Mouse (Mus musculus) forebrain, embryonic 15.5 days (tissue): Measurements from ENCODE around the gene 4930556J24Rik. TPM values are rescaled to one million over a fixed set of nuclear protein-coding genes. Genes with fewer than 3 reads are reported as not detected.
A peak's percentile ranks its signal among the peaks of the same experiment; 100 is the strongest.

ENCODE experiments used
- ATAC-seq: fragments of 200-750 bp; cut with Nextera tagmentation; replicated peaks from 2 replicates; pipeline ENCODE4 v1.8.0; 2017; ENCODE audit warnings: mild to moderate bottlenecking, moderate TSS enrichment, moderate library complexity
- H3K27ac ChIP-seq: fragments of 300-500 bp; sonication (generic); replicated peaks from 2 replicates; pipeline ENCODE4 v1.5.1; 2015; ENCODE audit warnings: mild to moderate bottlenecking, inconsistent platforms
- H3K27me3 ChIP-seq: fragments of 300-500 bp; sonication (generic); 2 replicates; pipeline ENCODE4 v1.6.1; 2015; ENCODE audit warnings: inconsistent platforms
- H3K36me3 ChIP-seq: fragments of 300-500 bp; sonication (generic); 2 replicates; pipeline ENCODE4 v1.6.1; 2015; ENCODE audit warnings: mild to moderate bottlenecking, inconsistent platforms
- H3K4me1 ChIP-seq: fragments of 300-500 bp; sonication (generic); 2 replicates; pipeline ENCODE4 v1.6.1; 2015; ENCODE audit warnings: inconsistent platforms
- H3K4me2 ChIP-seq: fragments of 300-500 bp; sonication (generic); replicated peaks from 2 replicates; pipeline ENCODE4 v1.6.1; 2015; ENCODE audit warnings: mild to moderate bottlenecking, inconsistent platforms
- H3K4me3 ChIP-seq: fragments of 300-500 bp; sonication (generic); 2 replicates; pipeline ENCODE4 v1.5.1; 2015; ENCODE audit warnings: mild to moderate bottlenecking, inconsistent platforms
- H3K9ac ChIP-seq: fragments of 300-500 bp; sonication (generic); replicated peaks from 2 replicates; pipeline ENCODE4 v1.6.1; 2015; ENCODE audit warnings: mild to moderate bottlenecking, inconsistent platforms
- H3K9me3 ChIP-seq: fragments of 300-500 bp; sonication (generic); 2 replicates; pipeline ENCODE4 v1.6.1; 2016; ENCODE audit warnings: inconsistent platforms
- WGBS: fragments of 180-500 bp; shearing (Covaris S2); methylation state at CpG from one replicate; pipeline ENCODE4 v1.1.7; 2015; ENCODE audit warnings: mixed read lengths; 5-methylcytosine and 5-hydroxymethylcytosine counted together
- polyA plus RNA-seq: library from polyadenylated mRNA; unstranded; fragments of >200 nt; fragmentation: Nextera tagmentation; extraction: Ambion mirVana; gene quantifications from 2 replicates; pipeline ENCODE4 v1.2.1, GENCODE M21; 2015

Gene 4930556J24Rik
- polyA plus RNA-seq, 1 experiment from 2014 or later: not detected

GRCm38 (mm10) chr11:3935135-3935534 is 41.4 kb downstream of the 4930556J24Rik start:
- H3K9ac ChIP-seq: no peak overlapping the region
- no peaks in the 10 kb centered on the region for H3K36me3 ChIP-seq
- H3K4me1 ChIP-seq: peaks cover 25% of the 10 kb centered on the region
- H3K27ac ChIP-seq: no peak overlapping the region
- ATAC-seq: no peak
- no peaks in the 10 kb centered on the region for H3K9me3 ChIP-seq
- no peak overlapping the region for H3K4me3 ChIP-seq
- WGBS: 74% methylated on average over 4 of the region's 4 CpGs
- no peaks in the 10 kb centered on the region; the same call in 1 of the 2 replicates for H3K27me3 ChIP-seq
- H3K4me2 ChIP-seq: no peak overlapping the region

DNA sequence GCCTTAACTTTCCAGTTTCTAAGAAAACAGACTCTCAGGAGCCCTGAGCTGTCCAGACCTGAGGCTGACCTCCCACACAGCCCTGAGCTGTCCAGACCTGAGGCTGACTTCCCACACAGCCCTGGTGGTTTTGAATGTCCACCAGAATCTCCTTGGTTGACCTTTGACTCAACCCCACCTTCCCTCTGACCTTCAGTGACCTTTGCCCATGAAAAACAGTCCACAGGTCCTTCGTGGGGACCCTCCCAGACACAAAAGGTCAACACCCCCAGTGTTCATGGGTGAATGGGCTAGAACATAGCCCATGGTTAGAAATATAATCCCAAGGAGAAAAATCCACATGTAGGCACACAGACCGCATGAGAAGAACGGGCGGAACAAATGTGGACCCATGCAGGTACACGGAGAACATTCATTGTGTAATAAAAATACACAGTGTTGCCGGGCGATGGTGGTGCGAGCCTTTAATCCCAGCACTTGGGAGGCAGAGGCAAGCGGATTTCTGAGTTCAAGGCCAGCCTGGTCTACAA is 42.8 kb downstream of the 4930556J24Rik start:
- no peak for ATAC-seq
- H3K4me2 ChIP-seq: no peak overlapping the region
- H3K4me3 ChIP-seq: no peak overlapping the region
- H3K9me3 ChIP-seq: no peaks in the 10 kb centered on the region
- 92% methylated on average over 9 of the region's 9 CpGs for WGBS
- H3K9ac ChIP-seq: no peak overlapping the region
- H3K4me1 ChIP-seq: peaks cover 25% of the 10 kb centered on the region
- no peaks in the 10 kb centered on the region; the same call in 1 of the 2 replicates for H3K27me3 ChIP-seq
- H3K36me3 ChIP-seq: no peaks in the 10 kb centered on the region
- no peak overlapping the region for H3K27ac ChIP-seq

- Histone ChIP-seq H3K36me3 (no peaks in the 10 kb centered on the region), H3K27ac (no peak within 1 kb of the TSS), H3K4me2 (peak within 1 kb of the TSS; percentile 68), H3K4me3 (peak within 1 kb of the TSS; percentile 42), H3K4me1 (peaks cover 25% of the 10 kb centered on the region), H3K27me3 (no peaks in the 10 kb centered on the region; the same call in 1 of the 2 replicates), H3K9ac (peak within 1 kb of the TSS; percentile 41), H3K9me3 (no peaks in the 10 kb centered on the region)
- ATAC-seq: peak; percentile 62
- under 1% methylated on average over 26 of the region's 26 CpGs for WGBS
Observed at GRCm38 (mm10) chr11:3931511-3932211, 44.9 kb downstream of the 4930556J24Rik start, which contains the start of gene Tcn2. TSS of gene Tcn2 (minus strand) at chr11:3932159.

GRCm38 (mm10) chr11:3930931-3931330 is 45.6 kb downstream of the 4930556J24Rik start:
- no peaks in the 10 kb centered on the region for H3K36me3 ChIP-seq
- peak overlapping the region; percentile 42 for H3K4me3 ChIP-seq
- H3K4me1 ChIP-seq: peaks cover 21% of the 10 kb centered on the region
- 19% methylated on average over 6 of the region's 6 CpGs for WGBS
- H3K27ac ChIP-seq: no peak overlapping the region
- no peaks in the 10 kb centered on the region for H3K9me3 ChIP-seq
- no peaks in the 10 kb centered on the region; the same call in 1 of the 2 replicates for H3K27me3 ChIP-seq
- no peak overlapping the region; the same call in 1 of the 2 replicates for H3K9ac ChIP-seq
- no peak for ATAC-seq
- peak overlapping the region; percentile 68 for H3K4me2 ChIP-seq

DNA sequence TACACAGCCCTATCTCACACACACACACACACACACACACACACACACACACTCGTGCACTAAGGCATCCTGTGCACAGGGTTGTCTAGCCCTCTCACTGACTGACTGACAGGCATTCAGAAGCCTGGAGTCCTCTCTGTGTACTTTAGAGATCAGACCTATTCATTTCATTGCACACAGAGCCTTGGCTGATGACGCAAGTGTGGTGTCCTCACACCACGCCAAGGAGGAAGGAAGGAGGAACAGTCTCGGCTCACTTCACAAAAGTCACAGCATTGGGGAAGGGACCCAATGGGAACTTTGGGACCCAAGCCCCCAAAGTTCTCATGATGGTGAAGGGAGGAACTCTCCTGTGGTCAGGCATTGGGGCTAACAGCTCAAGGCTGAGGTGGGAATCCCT is 46.6 kb downstream of the 4930556J24Rik start:
- Histone ChIP-seq H3K36me3 (no peaks in the 10 kb centered on the region), H3K4me3 (no peak overlapping the region), H3K9ac (no peak overlapping the region), H3K4me2 (no peak overlapping the region), H3K27me3 (no peaks in the 10 kb centered on the region; the same call in 1 of the 2 replicates), H3K4me1 (peaks cover 17% of the 10 kb centered on the region), H3K9me3 (no peaks in the 10 kb centered on the region), H3K27ac (no peak overlapping the region)
- no peak for ATAC-seq
- WGBS: 85% methylated on average over 4 of the region's 4 CpGs

- Histone ChIP-seq H3K9ac (no peak overlapping the region), H3K4me3 (no peak overlapping the region), H3K4me1 (peaks cover 4% of the 10 kb centered on the region), H3K4me2 (no peak overlapping the region), H3K36me3 (no peaks in the 10 kb centered on the region), H3K27ac (no peak overlapping the region), H3K9me3 (no peaks in the 10 kb centered on the region), H3K27me3 (no peaks in the 10 kb centered on the region; the same call in 1 of the 2 replicates)
- WGBS: 92% methylated on average over 10 of the region's 10 CpGs
- no peak for ATAC-seq
Observed at GRCm38 (mm10) chr11:3925916-3926315, 50.7 kb downstream of the 4930556J24Rik start.

DNA sequence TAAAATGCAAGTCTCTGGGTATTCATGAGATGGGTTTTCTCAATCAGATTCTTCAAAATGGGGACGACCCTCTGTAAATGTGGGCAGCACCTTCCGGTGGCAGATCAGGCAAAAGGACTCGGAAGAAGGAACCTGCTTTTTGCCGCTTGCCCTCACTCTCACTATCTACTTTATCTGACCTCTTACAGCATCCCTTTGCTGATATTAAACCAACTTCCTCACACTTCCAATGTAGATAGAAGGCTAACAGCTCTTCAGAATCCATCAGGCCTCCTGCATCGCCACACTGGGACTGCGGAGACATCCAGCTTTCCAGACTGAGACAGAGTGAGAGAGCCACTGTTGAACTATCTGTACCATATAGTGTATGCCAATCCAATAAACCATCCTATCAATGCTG is 53.8 kb downstream of the 4930556J24Rik start:
- no peaks in the 10 kb centered on the region for H3K27me3 ChIP-seq
- 95% methylated on average over 6 of the region's 6 CpGs for WGBS
- no peak overlapping the region for H3K9ac ChIP-seq
- H3K4me3 ChIP-seq: no peak overlapping the region
- H3K4me2 ChIP-seq: no peak overlapping the region
- no peak overlapping the region for H3K27ac ChIP-seq
- no peaks in the 10 kb centered on the region for H3K4me1 ChIP-seq
- no peak for ATAC-seq
- no peaks in the 10 kb centered on the region for H3K9me3 ChIP-seq
- no peaks in the 10 kb centered on the region for H3K36me3 ChIP-seq

GRCm38 (mm10) chr11:3922115-3922514 is 54.5 kb downstream of the 4930556J24Rik start:
- no peaks in the 10 kb centered on the region for H3K36me3 ChIP-seq
- no peaks in the 10 kb centered on the region for H3K9me3 ChIP-seq
- 96% methylated on average over 9 of the region's 9 CpGs for WGBS
- H3K4me3 ChIP-seq: no peak overlapping the region
- no peak overlapping the region for H3K9ac ChIP-seq
- no peak overlapping the region for H3K4me2 ChIP-seq
- H3K27me3 ChIP-seq: no peaks in the 10 kb centered on the region
- H3K4me1 ChIP-seq: no peaks in the 10 kb centered on the region
- ATAC-seq: no peak
- no peak overlapping the region for H3K27ac ChIP-seq

GRCm38 (mm10) chr11:3921281-3921850 is 55.2 kb downstream of the 4930556J24Rik start:
- Histone ChIP-seq H3K27ac (no peak overlapping the region), H3K4me3 (no peak overlapping the region), H3K9me3 (no peaks in the 10 kb centered on the region), H3K36me3 (no peaks in the 10 kb centered on the region), H3K27me3 (no peaks in the 10 kb centered on the region), H3K4me2 (no peak overlapping the region), H3K9ac (no peak overlapping the region), H3K4me1 (no peaks in the 10 kb centered on the region)
- no peak for ATAC-seq
- 27% methylated on average over 8 of the region's 8 CpGs for WGBS

DNA sequence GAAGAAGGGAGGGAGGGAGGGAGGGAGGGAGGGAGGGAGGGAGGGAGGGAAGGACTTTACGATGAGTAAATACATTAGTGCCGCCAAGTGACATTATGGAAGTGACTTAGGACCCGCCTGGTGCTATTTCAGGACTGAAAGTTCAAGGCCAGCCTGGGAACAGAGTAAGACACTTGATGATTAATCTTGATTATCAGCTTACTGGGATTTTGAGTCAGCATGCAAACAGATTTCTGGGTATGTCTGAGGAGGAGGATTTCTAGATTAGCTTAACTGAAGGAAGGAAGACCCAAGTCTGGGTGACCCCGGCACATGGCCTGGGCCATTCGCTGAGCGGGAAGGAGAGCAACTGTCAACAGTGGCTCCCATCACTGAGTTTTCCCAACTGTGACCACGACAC is 56.1 kb downstream of the 4930556J24Rik start:
- 93% methylated on average over 7 of the region's 7 CpGs for WGBS

GRCm38 (mm10) chr11:3918738-3919137 is 57.8 kb downstream of the 4930556J24Rik start:
- H3K36me3 ChIP-seq: no peaks in the 10 kb centered on the region
- no peak overlapping the region for H3K4me3 ChIP-seq
- H3K4me1 ChIP-seq: peaks cover 7% of the 10 kb centered on the region
- no peak overlapping the region for H3K9ac ChIP-seq
- WGBS: 48% methylated on average over 1 of the region's 1 CpGs
- H3K4me2 ChIP-seq: no peak overlapping the region
- no peaks in the 10 kb centered on the region for H3K9me3 ChIP-seq
- H3K27me3 ChIP-seq: no peaks in the 10 kb centered on the region
- no peak for ATAC-seq
- H3K27ac ChIP-seq: no peak overlapping the region

More for the DNA sequence above, 56.1 kb downstream of the 4930556J24Rik start:
- Histone ChIP-seq H3K36me3 (no peaks in the 10 kb centered on the region), H3K27me3 (no peaks in the 10 kb centered on the region), H3K27ac (no peak overlapping the region), H3K9me3 (no peaks in the 10 kb centered on the region), H3K9ac (no peak overlapping the region), H3K4me1 (no peaks in the 10 kb centered on the region), H3K4me3 (no peak overlapping the region), H3K4me2 (no peak overlapping the region)
- no peak for ATAC-seq

DNA sequence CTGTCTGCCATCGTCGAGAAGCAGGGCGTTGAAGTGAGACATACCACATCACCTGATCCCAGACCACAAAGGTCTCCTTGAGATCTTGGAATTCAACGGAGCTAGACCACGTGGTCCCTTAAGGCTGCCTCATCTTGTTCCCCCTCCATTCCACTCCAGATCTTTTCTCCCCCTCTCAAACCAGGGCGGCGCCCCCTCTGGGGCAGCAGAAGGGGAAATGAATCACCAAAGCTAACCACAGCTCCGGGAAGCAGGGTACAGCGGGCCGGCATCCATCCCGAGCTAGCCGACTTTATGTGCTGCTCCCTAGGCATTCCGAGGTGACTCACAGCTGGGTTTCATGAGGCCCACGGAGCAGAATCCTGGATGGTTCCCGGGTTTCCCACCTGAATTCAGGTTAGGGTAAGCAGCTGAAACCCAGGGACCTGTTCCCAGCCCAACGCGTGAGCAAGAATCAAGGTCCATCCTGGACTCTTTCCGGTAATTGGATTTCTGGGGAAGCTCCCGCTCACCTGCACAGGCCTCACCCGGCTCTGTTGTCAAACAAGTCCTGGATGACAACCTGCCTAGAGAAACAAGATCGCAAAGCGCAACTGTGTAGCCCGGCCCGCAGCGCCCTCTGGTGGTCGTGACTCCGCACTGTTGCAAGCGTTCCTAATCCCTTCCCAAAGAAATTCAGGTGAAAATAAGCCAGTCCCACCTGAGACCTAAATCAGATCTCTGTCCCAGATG is 62.3 kb downstream of the 4930556J24Rik start, which contains the start of gene Slc35e4:
TSS of gene Slc35e4 (minus strand) at position 556 of the 732 bp plus-strand sequence.
- H3K4me3 ChIP-seq: peak within 1 kb of the TSS; percentile 65
- no peaks in the 10 kb centered on the region for H3K9me3 ChIP-seq
- WGBS: under 1% methylated on average over 27 of the region's 28 CpGs
- no peaks in the 10 kb centered on the region for H3K36me3 ChIP-seq
- peak within 1 kb of the TSS; percentile 51 for H3K9ac ChIP-seq
- H3K27me3 ChIP-seq: no peaks in the 10 kb centered on the region
- peak within 1 kb of the TSS; percentile 81 for H3K27ac ChIP-seq
- peak within 1 kb of the TSS; percentile 74 for H3K4me2 ChIP-seq
- ATAC-seq: peak; percentile 75
- H3K4me1 ChIP-seq: peaks cover 44% of the 10 kb centered on the region
